Mouse (Mus musculus): ENCODE measurements around the gene Srgap1.

DNA sequence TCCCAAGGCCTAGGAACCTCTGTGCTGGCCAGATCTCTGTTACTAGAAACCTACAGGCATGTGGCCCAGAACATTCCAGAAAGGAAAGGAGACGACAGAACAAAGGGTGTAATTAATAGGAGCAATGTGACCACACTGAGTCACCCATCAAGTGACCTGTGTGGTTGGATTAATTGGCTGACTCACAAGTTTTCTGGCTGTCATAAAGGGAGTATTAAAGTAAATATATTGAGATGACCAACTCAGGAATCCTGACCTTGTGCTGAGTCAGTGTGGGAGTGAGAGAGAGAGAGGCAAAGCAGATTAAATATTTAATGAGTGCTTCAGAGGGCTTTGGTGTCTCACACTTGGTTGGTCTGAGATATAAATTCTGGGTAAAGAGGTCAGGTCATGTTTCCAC, 143.0 kb downstream of the Srgap1 start:
- TF ChIP-seq POLR2A (IDR thresholded peaks at IDR 0.05; ENCODE audit: borderline replicate concordance, extremely low read depth, insufficient read depth, insufficient read length, poor library complexity, severe bottlenecking) = no peak
- no peak for TF ChIP-seq CTCF (IDR thresholded peaks at IDR 0.05; ENCODE audit: borderline replicate concordance, extremely low read depth, insufficient read depth, insufficient read length)

All from brain, embryonic 14.5 days (tissue).